Mouse (Mus musculus): Measurements from ENCODE around the gene Rhbdf2.

GRCm38 (mm10) chr11:116661948-116662377 lies 35.1 kb upstream of the Rhbdf2 start:
- TF ChIP-seq CHD2 (IDR thresholded peaks at IDR 0.05; ENCODE audit: low read depth, low read length) (no peak), HCFC1 (IDR thresholded peaks at IDR 0.05; ENCODE audit: borderline replicate concordance, insufficient read depth, low read length) (no peak)

All from ES-E14 (cell line).